Mouse (Mus musculus) MEL (cell line): ENCODE data around the gene Pabpn1. TPM values are rescaled to one million over a fixed set of nuclear protein-coding genes. Genes with fewer than 3 reads are reported as not detected.

Experiments used
- DNase-seq: peaks from one replicate; pipeline ENCODE4 v3.0.0; 2011; ENCODE audit warnings: low read depth, low spot score
- H3K27ac ChIP-seq: 2 replicates; pipeline ENCODE4 v1.5.1; 2012; ENCODE audit warnings: low read depth, mild to moderate bottlenecking, control low read depth, low read length, moderate library complexity; ENCODE audit not compliant: control insufficient read depth
- H3K27me3 ChIP-seq, 2 experiments: fragments of 150-350 bp in 1 of 2; sonication (generic) in 1 of 2; 2 replicates each; pipeline ENCODE4 v1.6.1; 2012; ENCODE audit warnings: low read length in 2 of 2, mild to moderate bottlenecking in 2 of 2, improper control_type of control experiment in 1 of 2, moderate library complexity in 1 of 2; ENCODE audit not compliant: insufficient read depth in 2 of 2, control insufficient read depth in 1 of 2
- H3K36me3 ChIP-seq, 2 experiments: 2 replicates each; pipeline ENCODE4 v1.6.1; 2012 to 2014; ENCODE audit warnings: low read length in 2 of 2, improper control_type of control experiment in 1 of 2, inconsistent platforms in 1 of 2, mild to moderate bottlenecking in 1 of 2; ENCODE audit not compliant: insufficient read depth in 2 of 2, control insufficient read depth in 1 of 2
- H3K4me1 ChIP-seq, 2 experiments: fragments of 150-350 bp in 1 of 2; sonication (generic) in 1 of 2; 2 replicates each; pipeline ENCODE4 v1.6.1; 2012; ENCODE audit warnings: low read length in 2 of 2, improper control_type of control experiment in 1 of 2, mild to moderate bottlenecking in 1 of 2; ENCODE audit not compliant: insufficient read depth in 2 of 2, control insufficient read depth in 1 of 2
- H3K4me3 ChIP-seq, 2 experiments: fragments of 150-350 bp in 1 of 2; sonication (generic) in 1 of 2; 2 replicates each; pipeline ENCODE4 v1.5.1; 2012; ENCODE audit warnings: low read depth in 2 of 2, low read length in 2 of 2, mild to moderate bottlenecking in 2 of 2, moderate library complexity in 2 of 2, control low read depth in 1 of 2, improper control_type of control experiment in 1 of 2; ENCODE audit not compliant: control insufficient read depth in 1 of 2, insufficient read depth in 1 of 2
- H3K79me2 ChIP-seq: 2 replicates; pipeline ENCODE4 v1.6.1; 2012; ENCODE audit warnings: mild to moderate bottlenecking, low read length, moderate library complexity; ENCODE audit not compliant: control insufficient read depth, poor library complexity, insufficient read depth
- H3K9ac ChIP-seq: 2 replicates; pipeline ENCODE4 v1.6.1; 2012; ENCODE audit warnings: low read depth, mild to moderate bottlenecking, control low read depth, low read length, moderate library complexity; ENCODE audit not compliant: control insufficient read depth, poor library complexity, severe bottlenecking
- H3K9me3 ChIP-seq: fragments of 150-350 bp; sonication (generic); replicated peaks from 2 replicates; pipeline ENCODE4 v1.6.1; 2012; ENCODE audit warnings: mild to moderate bottlenecking, low read length, improper control_type of control experiment, moderate library complexity; ENCODE audit not compliant: insufficient read depth
- BHLHE40 ChIP-seq: IDR thresholded peaks from 2 replicates; pipeline ENCODE4 v1.6.1; 2012; ENCODE audit warnings: low read depth, mild to moderate bottlenecking, inconsistent platforms, low read length, improper control_type of control experiment, borderline replicate concordance
- CHD1 ChIP-seq: IDR thresholded peaks from 2 replicates; pipeline ENCODE4 v1.6.1; 2012; ENCODE audit warnings: low read depth, mild to moderate bottlenecking, inconsistent platforms, low read length, improper control_type of control experiment
- CTCF ChIP-seq, 3 experiments: IDR thresholded peaks in 2 of 3; conservative IDR thresholded peaks in 1 of 3; 2 replicates each; pipeline ENCODE4 v1.5.1; 2011 to 2012; ENCODE audit warnings: low read length in 3 of 3, low read depth in 2 of 3, mild to moderate bottlenecking in 2 of 3, improper control_type of control experiment in 1 of 3, inconsistent platforms in 1 of 3, mixed read lengths in 1 of 3, moderate library complexity in 1 of 3; ENCODE audit not compliant: control insufficient read depth in 1 of 3, insufficient read depth in 1 of 3, poor library complexity in 1 of 3, severe bottlenecking in 1 of 3
- E2F4 ChIP-seq: IDR thresholded peaks from 2 replicates; pipeline ENCODE4 v1.6.1; 2011; ENCODE audit warnings: low read depth, low read length, improper control_type of control experiment, borderline replicate concordance
- ELF1 ChIP-seq: IDR thresholded peaks from 2 replicates; pipeline ENCODE4 v1.6.1; 2014; ENCODE audit warnings: low read depth, mild to moderate bottlenecking, inconsistent platforms, low read length, improper control_type of control experiment, moderate library complexity
- ETS1 ChIP-seq: IDR thresholded peaks from 2 replicates; pipeline ENCODE4 v1.6.1; 2012; ENCODE audit warnings: low read depth, mild to moderate bottlenecking, inconsistent platforms, low read length, improper control_type of control experiment, moderate library complexity
- HCFC1 ChIP-seq: IDR thresholded peaks from 2 replicates; pipeline ENCODE4 v1.6.1; 2012; ENCODE audit warnings: low read depth, mild to moderate bottlenecking, inconsistent platforms, low read length, improper control_type of control experiment, moderate library complexity
- KAT2A ChIP-seq: conservative IDR thresholded peaks from 2 replicates; pipeline ENCODE4 v1.6.1; 2012; ENCODE audit warnings: low read depth, low read length, improper control_type of control experiment, inconsistent platforms
- MEF2A ChIP-seq: IDR thresholded peaks from 2 replicates; pipeline ENCODE4 v1.6.1; 2014; ENCODE audit warnings: low read depth, mild to moderate bottlenecking, inconsistent platforms, low read length, improper control_type of control experiment; ENCODE audit not compliant: poor library complexity, insufficient replicate concordance, severe bottlenecking; ENCODE audit errors: extremely low read depth
- MYB ChIP-seq: IDR thresholded peaks from 2 replicates; pipeline ENCODE4 v1.6.1; 2011; ENCODE audit warnings: mild to moderate bottlenecking, low read depth, low read length, improper control_type of control experiment
- POLR2AphosphoS2 ChIP-seq: IDR thresholded peaks from 2 replicates; pipeline ENCODE4 v1.6.1; 2011; ENCODE audit warnings: low read length, improper control_type of control experiment
- POLR2AphosphoS5 ChIP-seq: IDR thresholded peaks from 2 replicates; pipeline ENCODE4 v1.6.1; 2012; ENCODE audit warnings: low read depth, borderline replicate concordance, mild to moderate bottlenecking, inconsistent platforms, low read length, moderate library complexity, mixed read lengths
- SIN3A ChIP-seq: IDR thresholded peaks from 2 replicates; pipeline ENCODE4 v1.6.1; 2012; ENCODE audit warnings: low read length, improper control_type of control experiment, inconsistent platforms
- TAL1 ChIP-seq: IDR thresholded peaks from 2 replicates; pipeline ENCODE4 v1.6.1; 2012; ENCODE audit warnings: mild to moderate bottlenecking, inconsistent platforms, low read length, moderate library complexity, mixed read lengths
- TBP ChIP-seq: IDR thresholded peaks from 2 replicates; pipeline ENCODE4 v1.8.0; 2011; ENCODE audit warnings: low read depth, low read length, improper control_type of control experiment
- TCF12 ChIP-seq: IDR thresholded peaks from 2 replicates; pipeline ENCODE4 v1.6.1; 2014; ENCODE audit warnings: low read depth, mild to moderate bottlenecking, inconsistent platforms, low read length, improper control_type of control experiment, moderate library complexity
- UBTF ChIP-seq: IDR thresholded peaks from 2 replicates; pipeline ENCODE4 v1.6.1; 2012; ENCODE audit warnings: low read depth, mild to moderate bottlenecking, inconsistent platforms, low read length, improper control_type of control experiment, moderate library complexity, borderline replicate concordance; ENCODE audit not compliant: insufficient read depth
- USF1 ChIP-seq: IDR thresholded peaks from 2 replicates; pipeline ENCODE4 v1.6.1; 2014; ENCODE audit warnings: low read depth, mild to moderate bottlenecking, inconsistent platforms, low read length, improper control_type of control experiment, moderate library complexity
- USF2 ChIP-seq, 2 experiments: IDR thresholded peaks; 2 replicates each; pipeline ENCODE4 v1.6.1; 2011 to 2012; ENCODE audit warnings: improper control_type of control experiment in 2 of 2, low read length in 2 of 2, borderline replicate concordance in 1 of 2, inconsistent platforms in 1 of 2, low read depth in 1 of 2, mild to moderate bottlenecking in 1 of 2; ENCODE audit not compliant: insufficient read depth in 1 of 2
- ZC3H11A ChIP-seq: IDR thresholded peaks from 2 replicates; pipeline ENCODE4 v1.6.1; 2012; ENCODE audit warnings: low read depth, mild to moderate bottlenecking, inconsistent platforms, low read length, improper control_type of control experiment
- ZMIZ1 ChIP-seq: IDR thresholded peaks from 2 replicates; pipeline ENCODE4 v1.6.1; 2012; ENCODE audit warnings: low read depth, mild to moderate bottlenecking, inconsistent platforms, low read length, improper control_type of control experiment, moderate library complexity
- ZNF384 ChIP-seq: IDR thresholded peaks from 2 replicates; pipeline ENCODE4 v1.6.1; 2012; ENCODE audit warnings: low read depth, mild to moderate bottlenecking, inconsistent platforms, low read length, improper control_type of control experiment
- polyA plus RNA-seq, 2 experiments: library from polyadenylated mRNA; stranded (reverse) in 1 of 2; unstranded in 1 of 2; fragments of >175 nt in 1 of 2; fragments of >200 nt in 1 of 2; gene quantifications; 2 replicates each; pipeline versions ENCODE4 v1.2.1 to v1.2.4; 2012; ENCODE audit warnings: low replicate concordance in 2 of 2, low read depth in 1 of 2; ENCODE audit not compliant: insufficient read length in 2 of 2, insufficient read depth in 1 of 2, missing spikeins in 1 of 2
- total RNA-seq: library from RNA; depleted of rRNA; stranded (reverse); fragments of 300-350 nt; gene quantifications from 2 replicates; pipeline ENCODE4 v1.2.3, GENCODE M21; 2012

Pabpn1 gene
- total and polyA plus RNA-seq, 3 experiments, result 82.3 to 393 TPM; not detected in 1

- TF ChIP-seq ELF1 (0 out of 2 replicates have a peak, but pooled peaks have one; percentile 8), TAL1 (no peak), TBP (0 out of 2 replicates have a peak, but pooled peaks have one; percentile 5)
Measured at GRCm38 (mm10) chr14:54876539-54877047, 15.7 kb upstream of the Pabpn1 start (continued).

GRCm38 (mm10) chr14:54877048-54877715 is 15.1 kb upstream of the Pabpn1 start, which contains the start of gene Ppp1r3e:
Ppp1r3e (minus strand) TSS chr14:54877550.
- Histone ChIP-seq H3K4me3 (peak within 1 kb of the TSS; percentile 90 to 92), H3K27me3 (no peaks in the 10 kb centered on the region), H3K4me1 (peaks cover 3 to 14% of the 10 kb centered on the region in 2 experiments), H3K9ac (peak within 1 kb of the TSS; percentile 90), H3K9me3 (no peaks in the 10 kb centered on the region), H3K27ac (no peak within 1 kb of the TSS), H3K36me3 (peaks cover 0 to 9% of the 10 kb centered on the region in 2 experiments; a peak in 1 of 4 replicates), H3K79me2 (peaks cover 2% of the 10 kb centered on the region; the same call in 1 of the 2 replicates)
- peak; percentile 77 for DNase-seq
- 0 out of 2 replicates have a peak, but pooled peaks have one; percentile 10 for TF ChIP-seq UBTF
- no peak for TF ChIP-seq USF2 (IDR thresholded peaks at IDR 0.05; ENCODE audit: borderline replicate concordance in 1 of 2, insufficient read depth in 1 of 2, low read depth in 1 of 2, low read length in 2 of 2)
- 0 out of 2 replicates have a peak, but pooled peaks have one; percentile 6 for TF ChIP-seq TBP
- TF ChIP-seq CTCF (IDR thresholded peaks at IDR 0.05 in 2 of 3, conservative IDR thresholded peaks at IDR 0.05 in 1 of 3; ENCODE audit: control insufficient read depth in 1 of 3, insufficient read depth in 1 of 3, low read depth in 2 of 3, low read length in 3 of 3, poor library complexity in 1 of 3, severe bottlenecking in 1 of 3), result 0 out of 6 replicates have a peak, but pooled peaks of 1 of the 3 experiments have one; percentile 1
- no peak for TF ChIP-seq ETS1
- no peak for TF ChIP-seq ZMIZ1
- no peak for TF ChIP-seq MEF2A

- no peaks in the 10 kb centered on the region for H3K9me3 ChIP-seq
- peaks cover 3 to 6% of the 10 kb centered on the region in 2 experiments; a peak in 3 of 4 replicates for H3K4me1 ChIP-seq
- no peaks in the 10 kb centered on the region for H3K27me3 ChIP-seq
- peak; percentile 85 for DNase-seq
- H3K79me2 ChIP-seq, result peaks cover 6% of the 10 kb centered on the region
- peak within 1 kb of the TSS; percentile 87 for H3K9ac ChIP-seq
- no peaks in the 10 kb centered on the region for H3K36me3 ChIP-seq
- H3K27ac ChIP-seq, result peak within 1 kb of the TSS; percentile 34; the same call in 1 of the 2 replicates
- peak within 1 kb of the TSS; percentile 74 to 94 for H3K4me3 ChIP-seq
- TF ChIP-seq SIN3A (peak; percentile 57), HCFC1 (peak; percentile 83), USF1 (no peak), CTCF (IDR thresholded peaks at IDR 0.05 in 2 of 3, conservative IDR thresholded peaks at IDR 0.05 in 1 of 3; ENCODE audit: control insufficient read depth in 1 of 3, insufficient read depth in 1 of 3, low read depth in 2 of 3, low read length in 3 of 3, poor library complexity in 1 of 3, severe bottlenecking in 1 of 3) (no peak), ZC3H11A (no peak), MYB (no peak), BHLHE40 (no peak), TCF12 (peak; percentile 44; the same call in 1 of the 2 replicates), CHD1 (no peak), POLR2AphosphoS5 (no peak), E2F4 (no peak), ZNF384 (no peak), KAT2A (no peak; the same call in 1 of the 2 replicates), UBTF (no peak), ELF1 (peak; percentile 86), POLR2AphosphoS2 (peak; percentile 76), ZMIZ1 (peak; percentile 78; the same call in 1 of the 2 replicates)
Measured at GRCm38 (mm10) chr14:54883154-54884021, 8.9 kb upstream of the Pabpn1 start, which contains the start of the genes Bcl2l2 and Gm20521. Bcl2l2 (plus strand) TSS chr14:54883377. Gm20521 (plus strand) TSS chr14:54883441.
